Mouse (Mus musculus): ENCODE data around the gene Psapl1. TPM values are rescaled to one million over a fixed set of nuclear protein-coding genes. Genes with fewer than 3 reads are reported as not detected.
"Not testable (repeated sequence)": the region's sequence is repeated elsewhere in the genome, so short reads cannot be mapped to it uniquely, and the experiment has no call there.

Gene Psapl1
- total RNA-seq, 2 experiments from 2014 or later: not detected

- DNase-seq: peak; percentile 31
These were observed 1.6 kb downstream of the Psapl1 start for GRCm38 (mm10) chr5:36205397-36205796.

- no peak for DNase-seq
These were observed 5.0 kb downstream of the Psapl1 start for GRCm38 (mm10) chr5:36208803-36209202.

GRCm38 (mm10) chr5:36213310-36213709 lies 9.5 kb downstream of the Psapl1 start:
- DNase-seq: no peak

- DNase-seq: no peak
These were observed 16.3 kb downstream of the Psapl1 start for GRCm38 (mm10) chr5:36220105-36220504.

- no peak for DNase-seq
These were observed 16.8 kb downstream of the Psapl1 start for GRCm38 (mm10) chr5:36220626-36221025.

- peak; percentile 79 for DNase-seq
These were observed 20.0 kb downstream of the Psapl1 start for GRCm38 (mm10) chr5:36223787-36224186.

GRCm38 (mm10) chr5:36225855-36226254 lies 22.0 kb downstream of the Psapl1 start:
- DNase-seq: no peak

GRCm38 (mm10) chr5:36226296-36226695 lies 22.5 kb downstream of the Psapl1 start:
- no peak for DNase-seq

GRCm38 (mm10) chr5:36228405-36229370 lies 24.9 kb downstream of the Psapl1 start:
- peak; percentile 31 for DNase-seq

GRCm38 (mm10) chr5:36230301-36230780 lies 26.5 kb downstream of the Psapl1 start:
- DNase-seq: no peak

- DNase-seq: not testable (repeated sequence)
These were observed 33.7 kb downstream of the Psapl1 start for GRCm38 (mm10) chr5:36237526-36237925.

GRCm38 (mm10) chr5:36248022-36248421 lies 44.2 kb downstream of the Psapl1 start:
- no peak for DNase-seq

GRCm38 (mm10) chr5:36252746-36253504 lies 49.1 kb downstream of the Psapl1 start:
- DNase-seq: no peak

GRCm38 (mm10) chr5:36254642-36255516 lies 51.1 kb downstream of the Psapl1 start:
- DNase-seq: no peak

Other genes starting within 250 kb of the Psapl1 start
- 10 to 100 TPM; 11.4 to 14.6 TPM for gene Sorcs2, start 194.1 kb downstream of the Psapl1 start, total RNA-seq (2021)